Mouse (Mus musculus) intestine, postnatal 0 days (tissue): Measurements from ENCODE around the gene Cnot1. TPM values are rescaled to one million over a fixed set of nuclear protein-coding genes. Genes with fewer than 3 reads are reported as not detected.

Source experiments
- ATAC-seq: fragments of 200-750 bp; cut with Nextera tagmentation; 2 replicates; pipeline ENCODE4 v1.8.0; 2017; ENCODE audit warnings: mild to moderate bottlenecking, moderate TSS enrichment, moderate library complexity
- H3K27ac ChIP-seq: fragments of 300-500 bp; sonication (generic); 2 replicates; pipeline ENCODE4 v1.5.1; 2014; ENCODE audit warnings: mild to moderate bottlenecking, low read depth, low read length, moderate library complexity
- H3K27me3 ChIP-seq: fragments of 300-500 bp; sonication (generic); replicated peaks from 2 replicates; pipeline ENCODE4 v1.6.1; 2014; ENCODE audit warnings: low read length, mixed read lengths; ENCODE audit not compliant: control insufficient read depth, insufficient read depth
- H3K36me3 ChIP-seq: fragments of 300-500 bp; sonication (generic); 2 replicates; pipeline ENCODE4 v1.6.1; 2014; ENCODE audit warnings: mild to moderate bottlenecking, moderate library complexity; ENCODE audit not compliant: control insufficient read depth, insufficient read depth
- H3K4me1 ChIP-seq: fragments of 300-500 bp; sonication (generic); replicated peaks from 2 replicates; pipeline ENCODE4 v1.6.1; 2014; ENCODE audit warnings: antibody characterized with exemption, low read length, mixed read lengths; ENCODE audit not compliant: control insufficient read depth, insufficient read depth
- H3K4me2 ChIP-seq: fragments of 300-500 bp; sonication (generic); replicated peaks from 2 replicates; pipeline ENCODE4 v1.6.1; 2014; ENCODE audit warnings: low read depth, mild to moderate bottlenecking, moderate library complexity
- H3K4me3 ChIP-seq: fragments of 300-500 bp; sonication (generic); 2 replicates; pipeline ENCODE4 v1.5.1; 2014; ENCODE audit warnings: low read depth, low read length
- H3K9ac ChIP-seq: fragments of 300-500 bp; sonication (generic); 2 replicates; pipeline ENCODE4 v1.6.1; 2014; ENCODE audit warnings: mild to moderate bottlenecking, low read depth, low read length
- H3K9me3 ChIP-seq: fragments of 300-500 bp; sonication (generic); 2 replicates; pipeline ENCODE4 v1.6.1; 2016; ENCODE audit warnings: mixed run types; ENCODE audit not compliant: control insufficient read depth
- CTCF ChIP-seq: sonication (generic); IDR thresholded peaks from 2 replicates; pipeline ENCODE4 v1.5.1; 2016; ENCODE audit warnings: low read depth, mild to moderate bottlenecking, control low read depth, antibody characterized with exemption, moderate library complexity
- WGBS: fragments of 180-500 bp; shearing (Covaris S2); extraction: QIAGEN DNeasy Blood & Tissue Kit; methylation state at CpG from one replicate; pipeline ENCODE4 v1.1.7; 2014; 5-methylcytosine and 5-hydroxymethylcytosine counted together
- polyA plus RNA-seq: library from polyadenylated mRNA; unstranded; fragments of >200 nt; fragmentation: Nextera tagmentation; extraction: Ambion mirVana; gene quantifications from 2 replicates; pipeline ENCODE4 v1.2.1, GENCODE M21; 2015

Gene Cnot1
- polyA plus RNA-seq, 1 experiment from 2014 or later: 18.2 TPM

DNA sequence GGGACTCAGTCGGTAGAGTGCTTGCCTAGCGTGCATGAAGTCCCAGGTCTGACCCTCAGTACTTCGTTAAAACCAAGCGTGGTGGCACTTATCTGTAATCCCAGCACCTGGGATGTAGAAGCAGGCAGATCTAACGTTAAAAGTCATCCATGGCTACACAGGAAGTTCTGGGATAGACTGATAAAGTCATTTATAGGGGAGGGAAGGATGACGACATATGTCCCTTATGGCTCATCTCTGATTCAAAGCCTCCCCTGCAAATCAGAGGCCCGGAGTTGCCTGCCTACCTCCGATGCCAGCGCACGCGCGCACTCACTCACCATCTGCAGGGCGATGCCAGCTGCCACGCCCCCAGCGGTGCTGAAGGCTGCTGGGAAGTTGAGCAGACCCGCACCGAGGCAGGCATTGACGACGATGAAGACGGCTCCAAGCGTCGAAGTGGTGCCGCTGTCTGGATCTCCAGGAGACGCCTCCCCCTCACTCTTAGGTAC lies 40.8 kb upstream of the Cnot1 start:
- H3K36me3 ChIP-seq: peaks cover 46% of the 10 kb centered on the region
- H3K27me3 ChIP-seq: no peaks in the 10 kb centered on the region
- no peak overlapping the region for H3K4me3 ChIP-seq
- peaks cover 7% of the 10 kb centered on the region; the same call in 1 of the 2 replicates for H3K4me1 ChIP-seq
- TF ChIP-seq CTCF: no peak
- no peaks in the 10 kb centered on the region for H3K9me3 ChIP-seq
- H3K27ac ChIP-seq: no peak overlapping the region
- 74% methylated on average over 24 of the region's 24 CpGs for WGBS
- H3K9ac ChIP-seq: no peak overlapping the region
- H3K4me2 ChIP-seq: no peak overlapping the region
- no peak for ATAC-seq

DNA sequence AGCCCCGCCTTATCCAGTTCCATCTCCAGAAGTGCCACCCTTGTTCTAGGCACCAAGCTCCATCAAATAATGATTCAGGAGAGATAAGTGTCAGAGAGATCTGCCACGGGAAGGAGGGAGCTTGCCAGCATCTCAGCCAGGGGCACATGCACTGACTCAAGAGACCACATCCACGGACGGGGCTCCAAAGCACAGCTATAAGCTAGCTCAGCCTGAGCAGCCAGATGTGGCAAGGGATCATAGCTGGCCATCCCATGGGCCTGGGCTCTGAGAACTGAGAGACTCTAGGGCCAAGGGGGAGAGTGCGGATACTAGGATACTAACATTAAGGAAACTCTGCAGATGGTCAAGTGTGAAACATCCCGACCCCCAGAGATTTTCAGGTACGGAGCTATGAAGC lies 37.8 kb upstream of the Cnot1 start:
- Histone ChIP-seq H3K36me3 (peaks cover 66% of the 10 kb centered on the region), H3K27me3 (no peaks in the 10 kb centered on the region), H3K27ac (no peak overlapping the region), H3K9ac (no peak overlapping the region), H3K4me3 (no peak overlapping the region), H3K4me2 (no peak overlapping the region), H3K9me3 (no peaks in the 10 kb centered on the region), H3K4me1 (no peaks in the 10 kb centered on the region)
- WGBS: 93% methylated on average over 7 of the region's 7 CpGs
- TF ChIP-seq CTCF: no peak
- ATAC-seq: no peak

GRCm38 (mm10) chr8:95843968-95844367 lies 36.7 kb upstream of the Cnot1 start:
- Histone ChIP-seq H3K4me3 (no peak overlapping the region), H3K27me3 (no peaks in the 10 kb centered on the region), H3K36me3 (peaks cover 70% of the 10 kb centered on the region), H3K9me3 (no peaks in the 10 kb centered on the region), H3K27ac (no peak overlapping the region), H3K4me2 (no peak overlapping the region), H3K4me1 (no peaks in the 10 kb centered on the region), H3K9ac (no peak overlapping the region)
- no peak for TF ChIP-seq CTCF
- no peak for ATAC-seq
- 92% methylated on average over 6 of the region's 6 CpGs for WGBS

- Histone ChIP-seq H3K4me1 (no peaks in the 10 kb centered on the region), H3K4me2 (no peak overlapping the region), H3K27ac (no peak overlapping the region), H3K9ac (no peak overlapping the region), H3K36me3 (peaks cover 59% of the 10 kb centered on the region), H3K4me3 (no peak overlapping the region), H3K27me3 (no peaks in the 10 kb centered on the region), H3K9me3 (no peaks in the 10 kb centered on the region)
- ATAC-seq: no peak
- WGBS: 94% methylated on average over 15 of the region's 15 CpGs
- no peak for TF ChIP-seq CTCF
These were observed 34.2 kb upstream of the Cnot1 start for GRCm38 (mm10) chr8:95841436-95841835.

GRCm38 (mm10) chr8:95839289-95839688 lies 32.0 kb upstream of the Cnot1 start:
- Histone ChIP-seq H3K9me3 (no peaks in the 10 kb centered on the region), H3K27ac (no peak overlapping the region), H3K9ac (no peak overlapping the region), H3K27me3 (no peaks in the 10 kb centered on the region), H3K36me3 (peaks cover 39% of the 10 kb centered on the region), H3K4me3 (no peak overlapping the region), H3K4me2 (no peak overlapping the region), H3K4me1 (no peaks in the 10 kb centered on the region)
- over 99% methylated on average over 4 of the region's 4 CpGs for WGBS
- ATAC-seq: no peak
- no peak for TF ChIP-seq CTCF

DNA sequence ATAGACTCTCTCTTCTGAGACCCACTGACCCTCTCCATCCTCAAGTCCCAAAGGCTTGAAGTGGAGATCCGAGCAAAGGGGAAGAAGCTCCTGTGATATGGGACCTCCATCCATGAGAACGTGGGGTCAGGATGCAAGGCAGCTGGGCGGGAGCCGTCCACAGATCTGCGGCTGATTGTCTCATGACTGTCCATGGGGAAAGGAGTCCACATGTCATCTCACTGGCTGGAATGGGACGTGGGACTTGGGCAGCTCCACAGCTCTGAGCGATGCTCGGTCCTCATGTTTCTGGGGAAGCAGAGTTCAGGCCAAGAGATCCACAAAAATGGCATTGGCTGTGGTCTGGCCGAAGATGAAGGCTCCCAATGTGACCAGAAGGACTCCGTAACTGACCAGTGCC lies 30.0 kb upstream of the Cnot1 start:
- Histone ChIP-seq H3K9ac (no peak overlapping the region), H3K27me3 (no peaks in the 10 kb centered on the region), H3K4me3 (no peak overlapping the region), H3K4me2 (no peak overlapping the region), H3K27ac (no peak overlapping the region), H3K4me1 (no peaks in the 10 kb centered on the region), H3K9me3 (no peaks in the 10 kb centered on the region), H3K36me3 (peaks cover 22% of the 10 kb centered on the region)
- ATAC-seq: no peak
- 91% methylated on average over 10 of the region's 10 CpGs for WGBS
- TF ChIP-seq CTCF: no peak

DNA sequence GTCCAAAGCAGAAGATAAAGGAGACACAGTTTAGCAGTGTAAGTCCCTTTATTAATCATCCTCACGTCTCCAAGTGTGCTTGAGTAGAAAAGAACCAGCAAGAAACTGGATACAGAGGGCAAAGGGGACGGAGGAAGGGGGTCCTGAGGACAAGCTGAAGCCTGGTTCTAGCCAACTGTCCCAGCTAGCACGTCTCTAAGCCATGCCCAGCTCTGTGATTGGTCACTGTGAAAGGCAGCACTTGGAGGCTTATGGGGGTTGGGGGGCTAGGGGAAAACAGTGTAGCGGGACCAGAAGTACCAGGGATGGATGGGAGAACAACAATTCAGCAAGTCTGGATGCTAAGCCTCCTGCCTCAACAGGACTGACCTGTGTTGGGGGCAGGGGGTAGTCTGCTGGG lies 28.6 kb upstream of the Cnot1 start:
- WGBS: 73% methylated on average over 4 of the region's 4 CpGs

More for the DNA sequence above, 28.6 kb upstream of the Cnot1 start:
- Histone ChIP-seq H3K9me3 (no peaks in the 10 kb centered on the region), H3K4me2 (no peak overlapping the region), H3K4me3 (no peak overlapping the region), H3K9ac (no peak overlapping the region), H3K27ac (no peak overlapping the region), H3K27me3 (no peaks in the 10 kb centered on the region), H3K36me3 (peaks cover 10% of the 10 kb centered on the region), H3K4me1 (no peaks in the 10 kb centered on the region)
- ATAC-seq: no peak
- no peak for TF ChIP-seq CTCF
